Mouse (Mus musculus) liver, adult 2 months (tissue): ENCODE measurements around the gene Crocc.

Experiments
- CTCF ChIP-seq: fragments of 200-500 bp; IDR thresholded peaks from 2 replicates; pipeline ENCODE4 v1.5.1; 2011; ENCODE audit warnings: low read depth, low read length, control low read depth
- POLR2A ChIP-seq: fragments of 200-500 bp; IDR thresholded peaks from 2 replicates; pipeline ENCODE4 v1.6.1; 2011; ENCODE audit warnings: low read length, control low read depth; ENCODE audit not compliant: insufficient read depth; ENCODE audit errors: extremely low read depth

GRCm38 (mm10) chr4:141065123-141065522 is 4.8 kb upstream of the Crocc start:
- TF ChIP-seq POLR2A (no peak), CTCF (peak; percentile 99)
